Mouse (Mus musculus): ENCODE measurements around the gene Adra2a. TPM values are rescaled to one million over a fixed set of nuclear protein-coding genes. Genes with fewer than 3 reads are reported as not detected.

Adra2a gene
- 0.14 TPM in 1 of 2 replicates, not detected in the other for polyA plus RNA-seq (2014; fragmentation: Nextera tagmentation; extraction: Ambion mirVana)

- Histone ChIP-seq H3K4me3 (ENCODE audit: low read depth, low read length) (peak within 1 kb of the TSS; percentile 41), H3K27me3 (ENCODE audit: control insufficient read depth, insufficient read depth, low read length) (peaks cover 41% of the 10 kb centered on the region), H3K4me2 (ENCODE audit: low read depth, severe bottlenecking) (peak within 1 kb of the TSS; percentile 90), H3K9ac (ENCODE audit: low read length) (peak within 1 kb of the TSS; percentile 12; the same call in 1 of the 2 replicates), H3K4me1 (ENCODE audit: control insufficient read depth, insufficient read depth, low read length) (peaks cover 14% of the 10 kb centered on the region), H3K36me3 (ENCODE audit: control insufficient read depth, insufficient read depth, low read length) (no peaks in the 10 kb centered on the region), H3K27ac (replicated peaks; ENCODE audit: low read depth, low read length) (no peak within 1 kb of the TSS), H3K9me3 (ENCODE audit: control insufficient read depth, low read length) (no peaks in the 10 kb centered on the region)
- ATAC-seq (ENCODE audit: insufficient number of reproducible peaks, low FRiP score, low TSS enrichment, low read depth): no peak
- WGBS: 70% methylated on average over 5 of the region's 5 CpGs
- DNase-seq (ENCODE audit: low spot score): no peak
Observed at GRCm38 (mm10) chr19:54043851-54044250, at the start of gene Adra2a. Gene Adra2a, plus strand, starts transcription at chr19:54044151.

GRCm38 (mm10) chr19:53994276-53994675, 49.7 kb upstream of the Adra2a start:
- Histone ChIP-seq H3K4me2 (ENCODE audit: low read depth, severe bottlenecking) (no peak overlapping the region), H3K27me3 (ENCODE audit: control insufficient read depth, insufficient read depth, low read length) (no peaks in the 10 kb centered on the region), H3K9me3 (ENCODE audit: control insufficient read depth, low read length) (no peaks in the 10 kb centered on the region), H3K4me1 (ENCODE audit: control insufficient read depth, insufficient read depth, low read length) (peaks cover 4% of the 10 kb centered on the region; the same call in 1 of the 2 replicates), H3K36me3 (ENCODE audit: control insufficient read depth, insufficient read depth, low read length) (peaks cover 5% of the 10 kb centered on the region; the same call in 1 of the 2 replicates), H3K9ac (ENCODE audit: low read length) (no peak overlapping the region), H3K27ac (replicated peaks; ENCODE audit: low read depth, low read length) (no peak overlapping the region), H3K4me3 (ENCODE audit: low read depth, low read length) (no peak overlapping the region)
- no peak for DNase-seq (ENCODE audit: low spot score)
- 84% methylated on average over 1 of the region's 1 CpGs for WGBS
- ATAC-seq (ENCODE audit: insufficient number of reproducible peaks, low FRiP score, low TSS enrichment, low read depth): no peak

GRCm38 (mm10) chr19:54010973-54011372, 33.0 kb upstream of the Adra2a start:
- H3K4me3 ChIP-seq (ENCODE audit: low read depth, low read length): no peak overlapping the region
- ATAC-seq (ENCODE audit: insufficient number of reproducible peaks, low FRiP score, low TSS enrichment, low read depth) (no peak), DNase-seq (ENCODE audit: low spot score) (no peak)
- WGBS: 91% methylated on average over 4 of the region's 4 CpGs
- H3K4me2 ChIP-seq (ENCODE audit: low read depth, severe bottlenecking): no peak overlapping the region
- no peaks in the 10 kb centered on the region for H3K36me3 ChIP-seq (ENCODE audit: control insufficient read depth, insufficient read depth, low read length)
- H3K27me3 ChIP-seq (ENCODE audit: control insufficient read depth, insufficient read depth, low read length): no peaks in the 10 kb centered on the region
- H3K9ac ChIP-seq (ENCODE audit: low read length): no peak overlapping the region
- no peaks in the 10 kb centered on the region for H3K9me3 ChIP-seq (ENCODE audit: control insufficient read depth, low read length)
- H3K4me1 ChIP-seq (ENCODE audit: control insufficient read depth, insufficient read depth, low read length): no peaks in the 10 kb centered on the region
- no peak overlapping the region for H3K27ac ChIP-seq (replicated peaks; ENCODE audit: low read depth, low read length)

- H3K36me3 ChIP-seq (ENCODE audit: control insufficient read depth, insufficient read depth, low read length): no peaks in the 10 kb centered on the region
- H3K9me3 ChIP-seq (ENCODE audit: control insufficient read depth, low read length): no peaks in the 10 kb centered on the region
- no peak for DNase-seq (ENCODE audit: low spot score)
- H3K4me2 ChIP-seq (ENCODE audit: low read depth, severe bottlenecking): no peak overlapping the region
- H3K4me1 ChIP-seq (ENCODE audit: control insufficient read depth, insufficient read depth, low read length): no peaks in the 10 kb centered on the region
- 95% methylated on average over 5 of the region's 5 CpGs for WGBS
- no peak overlapping the region for H3K4me3 ChIP-seq (ENCODE audit: low read depth, low read length)
- ATAC-seq (ENCODE audit: insufficient number of reproducible peaks, low FRiP score, low TSS enrichment, low read depth): no peak
- no peak overlapping the region for H3K27ac ChIP-seq (replicated peaks; ENCODE audit: low read depth, low read length)
- H3K9ac ChIP-seq (ENCODE audit: low read length): no peak overlapping the region
- H3K27me3 ChIP-seq (ENCODE audit: control insufficient read depth, insufficient read depth, low read length): no peaks in the 10 kb centered on the region
Observed at GRCm38 (mm10) chr19:54014999-54015398, 29.0 kb upstream of the Adra2a start.

GRCm38 (mm10) chr19:54015503-54015902, 28.4 kb upstream of the Adra2a start:
- 99% methylated on average over 5 of the region's 5 CpGs for WGBS

GRCm38 (mm10) chr19:54035100-54035499, 8.9 kb upstream of the Adra2a start:
- no peak overlapping the region for H3K4me3 ChIP-seq (ENCODE audit: low read depth, low read length)
- ATAC-seq (ENCODE audit: insufficient number of reproducible peaks, low FRiP score, low TSS enrichment, low read depth): no peak
- H3K9me3 ChIP-seq (ENCODE audit: control insufficient read depth, low read length): no peaks in the 10 kb centered on the region
- no peak overlapping the region for H3K27ac ChIP-seq (replicated peaks; ENCODE audit: low read depth, low read length)
- 88% methylated on average over 6 of the region's 6 CpGs for WGBS
- H3K36me3 ChIP-seq (ENCODE audit: control insufficient read depth, insufficient read depth, low read length): peaks cover 2% of the 10 kb centered on the region; the same call in 1 of the 2 replicates
- H3K9ac ChIP-seq (ENCODE audit: low read length): no peak overlapping the region
- H3K4me2 ChIP-seq (ENCODE audit: low read depth, severe bottlenecking): no peak overlapping the region
- no peaks in the 10 kb centered on the region for H3K4me1 ChIP-seq (ENCODE audit: control insufficient read depth, insufficient read depth, low read length)
- DNase-seq (ENCODE audit: low spot score): no peak
- H3K27me3 ChIP-seq (ENCODE audit: control insufficient read depth, insufficient read depth, low read length): no peaks in the 10 kb centered on the region

More at GRCm38 (mm10) chr19:54015503-54015902, 28.4 kb upstream of the Adra2a start:
- Histone ChIP-seq H3K27ac (replicated peaks; ENCODE audit: low read depth, low read length) (no peak overlapping the region), H3K4me2 (ENCODE audit: low read depth, severe bottlenecking) (no peak overlapping the region), H3K4me1 (ENCODE audit: control insufficient read depth, insufficient read depth, low read length) (no peaks in the 10 kb centered on the region), H3K9ac (ENCODE audit: low read length) (no peak overlapping the region), H3K27me3 (ENCODE audit: control insufficient read depth, insufficient read depth, low read length) (no peaks in the 10 kb centered on the region), H3K4me3 (ENCODE audit: low read depth, low read length) (no peak overlapping the region), H3K36me3 (ENCODE audit: control insufficient read depth, insufficient read depth, low read length) (no peaks in the 10 kb centered on the region), H3K9me3 (ENCODE audit: control insufficient read depth, low read length) (no peaks in the 10 kb centered on the region)
- DNase-seq (ENCODE audit: low spot score): no peak
- ATAC-seq (ENCODE audit: insufficient number of reproducible peaks, low FRiP score, low TSS enrichment, low read depth): no peak

GRCm38 (mm10) chr19:54039441-54039840, 4.5 kb upstream of the Adra2a start:
- no peak for ATAC-seq (ENCODE audit: insufficient number of reproducible peaks, low FRiP score, low TSS enrichment, low read depth)
- H3K4me1 ChIP-seq (ENCODE audit: control insufficient read depth, insufficient read depth, low read length): no peaks in the 10 kb centered on the region
- WGBS: 74% methylated on average over 7 of the region's 7 CpGs
- no peak overlapping the region for H3K4me3 ChIP-seq (ENCODE audit: low read depth, low read length)
- no peak for DNase-seq (ENCODE audit: low spot score)
- H3K9ac ChIP-seq (ENCODE audit: low read length): no peak overlapping the region
- no peak overlapping the region for H3K4me2 ChIP-seq (ENCODE audit: low read depth, severe bottlenecking)
- no peak overlapping the region for H3K27ac ChIP-seq (replicated peaks; ENCODE audit: low read depth, low read length)
- no peaks in the 10 kb centered on the region for H3K36me3 ChIP-seq (ENCODE audit: control insufficient read depth, insufficient read depth, low read length)
- no peaks in the 10 kb centered on the region for H3K9me3 ChIP-seq (ENCODE audit: control insufficient read depth, low read length)
- H3K27me3 ChIP-seq (ENCODE audit: control insufficient read depth, insufficient read depth, low read length): no peaks in the 10 kb centered on the region

- no peak overlapping the region for H3K27ac ChIP-seq (replicated peaks; ENCODE audit: low read depth, low read length)
- DNase-seq (ENCODE audit: low spot score): no peak
- ATAC-seq (ENCODE audit: insufficient number of reproducible peaks, low FRiP score, low TSS enrichment, low read depth): no peak
- WGBS: 59% methylated on average over 4 of the region's 4 CpGs
- H3K9ac ChIP-seq (ENCODE audit: low read length): no peak overlapping the region
- H3K4me3 ChIP-seq (ENCODE audit: low read depth, low read length): no peak overlapping the region
- H3K36me3 ChIP-seq (ENCODE audit: control insufficient read depth, insufficient read depth, low read length): no peaks in the 10 kb centered on the region
- H3K4me1 ChIP-seq (ENCODE audit: control insufficient read depth, insufficient read depth, low read length): peaks cover 7% of the 10 kb centered on the region; the same call in 1 of the 2 replicates
- no peak overlapping the region for H3K4me2 ChIP-seq (ENCODE audit: low read depth, severe bottlenecking)
- H3K27me3 ChIP-seq (ENCODE audit: control insufficient read depth, insufficient read depth, low read length): peaks cover 8% of the 10 kb centered on the region
- no peaks in the 10 kb centered on the region for H3K9me3 ChIP-seq (ENCODE audit: control insufficient read depth, low read length)
Observed at GRCm38 (mm10) chr19:54040356-54041028, 3.5 kb upstream of the Adra2a start.

GRCm38 (mm10) chr19:54041029-54041367, 3.0 kb upstream of the Adra2a start:
- no peak for DNase-seq (ENCODE audit: low spot score)
- no peaks in the 10 kb centered on the region for H3K36me3 ChIP-seq (ENCODE audit: control insufficient read depth, insufficient read depth, low read length)
- H3K4me3 ChIP-seq (ENCODE audit: low read depth, low read length): no peak overlapping the region
- ATAC-seq (ENCODE audit: insufficient number of reproducible peaks, low FRiP score, low TSS enrichment, low read depth): no peak
- no peak overlapping the region for H3K9ac ChIP-seq (ENCODE audit: low read length)
- peaks cover 13% of the 10 kb centered on the region for H3K27me3 ChIP-seq (ENCODE audit: control insufficient read depth, insufficient read depth, low read length)
- no peak overlapping the region for H3K4me2 ChIP-seq (ENCODE audit: low read depth, severe bottlenecking)
- H3K4me1 ChIP-seq (ENCODE audit: control insufficient read depth, insufficient read depth, low read length): peaks cover 7% of the 10 kb centered on the region
- H3K9me3 ChIP-seq (ENCODE audit: control insufficient read depth, low read length): no peaks in the 10 kb centered on the region
- WGBS: 22% methylated on average over 5 of the region's 5 CpGs
- no peak overlapping the region for H3K27ac ChIP-seq (replicated peaks; ENCODE audit: low read depth, low read length)
